Mouse (Mus musculus) lung, postnatal 36 days (tissue): Measurements from ENCODE around the gene Lats2.
"Not testable (repeated sequence)": the region's sequence is repeated elsewhere in the genome, so short reads cannot be mapped to it uniquely, and the experiment has no call there.

Experiments used
- DNase-seq: peaks from one replicate; pipeline ENCODE4 v3.0.0; 2022; ENCODE audit warnings: mixed read lengths

Lats2 gene

GRCm38 (mm10) chr14:57692517-57693130 lies 65.6 kb downstream of the Lats2 start:
- no peak for DNase-seq

GRCm38 (mm10) chr14:57691316-57691715 lies 66.9 kb downstream of the Lats2 start:
- no peak for DNase-seq

DNA sequence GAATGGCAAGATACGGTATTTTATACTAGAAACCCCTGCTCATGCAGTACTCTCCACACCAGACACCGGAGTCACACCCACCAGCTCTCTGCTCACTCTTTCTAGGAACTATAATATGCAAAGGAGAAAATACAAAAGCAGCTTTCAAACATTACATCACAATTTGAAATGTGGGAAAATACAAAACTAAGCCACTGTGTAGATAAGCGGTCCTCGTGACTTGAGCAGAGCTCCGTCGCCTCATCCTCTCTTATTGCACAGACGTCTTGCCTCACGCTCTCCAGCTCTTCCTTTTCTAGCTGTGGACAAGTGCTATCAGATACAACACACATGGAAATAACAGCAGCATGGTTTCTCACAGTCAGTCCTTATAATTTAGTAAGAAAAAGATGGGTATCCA lies 67.5 kb downstream of the Lats2 start:
- no peak for DNase-seq

DNA sequence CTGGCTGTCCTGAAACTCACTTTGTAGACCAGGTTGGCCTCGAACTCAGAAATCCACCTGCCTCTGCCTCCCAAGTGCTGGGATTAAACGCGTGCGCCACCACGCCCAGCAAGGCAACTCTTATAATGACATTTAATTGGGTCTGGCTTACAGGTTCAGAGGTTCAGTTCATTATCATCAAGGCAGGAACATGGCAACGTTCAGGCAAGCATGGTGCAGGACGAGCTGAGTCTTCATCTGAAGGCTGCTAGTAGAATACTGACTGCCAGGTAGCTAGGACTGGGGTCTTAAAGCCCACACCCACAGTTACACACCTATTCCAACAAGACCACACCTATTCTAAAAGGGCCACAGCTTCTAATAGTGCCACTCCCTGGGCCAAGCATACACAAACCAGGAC lies 70.1 kb downstream of the Lats2 start:
- DNase-seq, result not testable (repeated sequence)

GRCm38 (mm10) chr14:57687441-57687840 lies 70.7 kb downstream of the Lats2 start:
- no peak for DNase-seq

DNA sequence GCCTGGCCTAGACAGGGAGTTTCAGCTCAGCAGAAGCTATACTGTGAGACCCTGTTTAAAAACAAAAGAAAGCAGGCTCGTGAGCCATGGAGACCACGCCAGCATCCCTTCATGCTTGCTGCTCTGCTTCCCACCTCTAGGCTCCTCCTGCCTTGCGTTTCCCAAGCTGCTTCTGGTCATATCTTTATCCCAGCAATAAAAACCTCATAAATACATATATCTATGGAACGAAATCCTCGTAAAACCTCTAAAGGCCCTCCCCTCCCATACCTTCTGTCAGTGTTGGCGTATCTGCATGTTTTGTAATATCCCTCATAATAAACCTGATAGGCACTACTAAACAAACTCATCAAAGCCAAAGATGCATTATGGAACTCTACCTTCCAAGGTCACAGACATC lies 71.5 kb downstream of the Lats2 start:
- no peak for DNase-seq

DNA sequence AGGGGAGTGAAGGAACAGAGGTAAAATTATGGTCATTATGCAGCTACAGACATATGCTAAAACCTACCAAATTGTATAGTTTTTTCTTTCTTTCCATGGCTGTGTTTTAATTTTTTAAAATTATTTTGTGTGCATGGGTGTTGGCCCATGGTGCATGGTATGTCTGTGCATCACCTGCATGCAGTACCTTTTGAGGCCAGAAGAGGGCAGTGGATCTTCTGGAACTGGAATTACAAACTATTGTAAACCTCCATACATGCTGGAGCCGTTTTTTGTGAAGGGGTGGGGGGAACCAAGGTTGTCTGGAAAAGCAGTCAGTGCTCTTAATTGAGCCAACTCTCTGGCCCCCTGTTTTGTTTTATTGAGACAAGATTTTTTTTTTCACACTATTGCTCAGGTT lies 73.6 kb downstream of the Lats2 start:
- peak; percentile 92 for DNase-seq

DNA sequence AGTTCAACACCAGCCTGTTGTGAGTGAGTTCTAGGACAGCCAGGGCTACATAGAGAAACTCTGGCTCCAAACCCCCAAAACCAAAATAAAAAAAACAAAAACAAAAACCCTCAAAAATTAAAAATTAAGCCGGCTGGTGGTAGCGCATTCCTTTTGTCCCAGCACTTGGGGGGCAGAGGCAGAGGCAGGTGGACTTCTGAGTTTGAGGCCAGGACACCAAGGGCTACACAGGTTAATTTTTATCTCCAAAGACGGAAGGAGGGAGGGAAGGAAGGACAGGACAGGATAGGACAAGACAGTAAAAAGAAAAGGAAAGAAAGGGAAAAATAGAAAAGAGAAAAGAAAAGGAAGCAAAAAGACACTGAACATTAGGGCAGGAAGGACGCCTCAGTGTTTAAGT lies 75.4 kb downstream of the Lats2 start:
- DNase-seq, result no peak

GRCm38 (mm10) chr14:57679958-57680535 lies 78.1 kb downstream of the Lats2 start:
- DNase-seq, result peak; percentile 93

GRCm38 (mm10) chr14:57679523-57679922 lies 78.7 kb downstream of the Lats2 start:
- DNase-seq, result no peak

- no peak for DNase-seq
These were observed 82.7 kb downstream of the Lats2 start for GRCm38 (mm10) chr14:57675481-57675880.

DNA sequence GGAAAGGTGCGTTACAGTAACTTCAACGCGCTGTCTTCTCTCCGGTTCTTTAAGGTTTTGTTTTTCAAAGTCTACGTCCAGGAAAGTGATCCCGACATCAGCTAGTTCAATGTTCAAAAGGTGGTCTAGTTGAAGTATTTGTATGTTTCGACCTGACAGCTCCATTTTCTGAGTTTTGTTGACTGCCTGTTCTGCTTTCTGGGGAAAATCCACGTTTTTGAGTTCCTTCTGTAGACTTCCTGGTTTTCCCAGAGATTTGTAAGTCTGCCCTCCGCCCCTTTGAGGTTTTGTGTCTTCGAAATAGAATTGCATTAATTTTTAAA lies 92.6 kb downstream of the Lats2 start:
- DNase-seq, result peak; percentile 8

GRCm38 (mm10) chr14:57664822-57665627 lies 93.2 kb downstream of the Lats2 start, which contains the start of gene Xpo4:
TSS of gene Xpo4 (minus strand) at chr14:57665430.
- peak; percentile 82 for DNase-seq

DNA sequence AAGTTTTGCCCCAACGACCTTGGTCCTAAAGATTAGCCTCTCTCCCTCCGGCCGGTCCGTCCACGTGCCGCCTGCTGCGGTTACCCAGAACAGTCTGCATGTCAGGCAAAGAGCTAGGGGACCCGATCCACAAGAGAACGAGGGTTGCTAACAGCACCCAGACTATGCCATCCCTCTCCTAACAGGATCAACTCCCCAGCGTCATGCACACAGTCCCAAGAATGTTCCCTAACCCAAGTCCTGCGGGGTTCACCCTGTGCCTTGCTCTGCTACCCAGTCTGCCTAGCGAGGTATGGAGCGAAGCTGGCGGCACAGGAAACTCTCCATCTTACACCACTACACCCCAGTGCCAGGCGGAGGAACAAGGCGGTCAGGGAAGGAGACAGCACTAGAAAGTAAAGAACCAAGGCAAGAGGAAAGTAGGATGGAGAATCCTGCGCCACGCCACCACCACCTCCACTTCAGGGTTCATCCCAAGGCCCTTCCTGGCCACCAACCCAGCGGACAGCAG lies 93.8 kb downstream of the Lats2 start:
- peak; percentile 3 for DNase-seq

GRCm38 (mm10) chr14:57663630-57664029 lies 94.6 kb downstream of the Lats2 start:
- no peak for DNase-seq

- no peak for DNase-seq
These were observed 99.9 kb downstream of the Lats2 start for GRCm38 (mm10) chr14:57658301-57658700.

DNA sequence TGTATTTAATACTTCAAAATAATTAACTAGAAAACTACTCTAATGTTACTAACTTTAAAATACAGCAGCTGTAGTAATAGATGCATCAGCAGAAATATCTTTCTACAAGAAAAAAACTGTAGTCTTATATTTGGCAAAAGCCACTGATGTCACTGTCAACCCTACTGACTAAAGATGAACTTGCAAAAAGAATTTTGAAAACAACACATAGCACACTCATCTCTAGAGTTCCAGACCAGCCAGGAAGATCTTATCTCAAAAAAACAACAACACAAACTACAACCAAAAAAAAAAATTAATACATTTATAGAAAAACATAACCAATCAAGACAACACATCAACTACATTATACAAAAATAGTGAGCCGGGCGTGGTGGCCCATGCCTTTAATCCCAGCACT lies 100.7 kb downstream of the Lats2 start:
- no peak for DNase-seq

DNA sequence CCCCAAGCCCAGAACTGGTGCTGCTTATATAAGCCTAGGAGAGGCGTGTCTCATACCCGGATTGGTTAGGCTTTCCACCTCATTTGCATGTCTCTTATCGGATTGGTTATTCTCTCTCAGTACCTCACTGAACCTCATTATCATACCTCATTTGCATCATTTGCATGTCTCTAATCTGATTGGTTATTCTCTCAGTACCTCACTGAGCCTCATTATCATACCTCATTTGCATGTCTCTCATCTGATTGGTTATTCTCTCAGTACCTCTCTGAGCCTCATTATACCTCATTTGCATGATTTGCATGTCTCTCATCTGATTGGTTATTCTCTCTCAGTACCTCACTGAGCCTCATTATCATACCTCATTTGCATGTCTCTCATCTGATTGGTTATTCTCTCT lies 101.7 kb downstream of the Lats2 start:
- not testable (repeated sequence) for DNase-seq

- no peak for DNase-seq
These were observed 108.7 kb downstream of the Lats2 start for GRCm38 (mm10) chr14:57649501-57649900.

GRCm38 (mm10) chr14:57646155-57646554 lies 112.0 kb downstream of the Lats2 start:
- DNase-seq, result no peak
